Mouse (Mus musculus): ENCODE data around the gene Fli1. TPM values are rescaled to one million over a fixed set of nuclear protein-coding genes. Genes with fewer than 3 reads are reported as not detected.

Fli1 gene
- polyA plus RNA-seq, 1 experiment from 2014 or later, result 68.3 TPM

- Histone ChIP-seq H3K27ac (replicated peaks; ENCODE audit: low read depth, low read length) (no peak overlapping the region), H3K4me1 (ENCODE audit: control insufficient read depth, insufficient read depth, low read length) (peaks cover 17% of the 10 kb centered on the region), H3K27me3 (ENCODE audit: control insufficient read depth, insufficient read depth, low read length) (no peaks in the 10 kb centered on the region), H3K9me3 (ENCODE audit: control insufficient read depth, low read length) (no peaks in the 10 kb centered on the region), H3K36me3 (ENCODE audit: control insufficient read depth, insufficient read depth, low read length) (peaks cover 2% of the 10 kb centered on the region; the same call in 1 of the 2 replicates), H3K4me3 (ENCODE audit: low read depth, low read length) (no peak overlapping the region), H3K9ac (ENCODE audit: low read length) (no peak overlapping the region), H3K4me2 (ENCODE audit: low read depth, severe bottlenecking) (no peak overlapping the region)
- DNase-seq (ENCODE audit: low spot score), result no peak
- ATAC-seq (ENCODE audit: insufficient number of reproducible peaks, low FRiP score, low TSS enrichment, low read depth), result no peak
- WGBS, result 80% methylated on average over 4 of the region's 4 CpGs
These were observed 55.3 kb downstream of the Fli1 start for GRCm38 (mm10) chr9:32487401-32487800.

GRCm38 (mm10) chr9:32480418-32480817, 62.2 kb downstream of the Fli1 start:
- Histone ChIP-seq H3K27ac (replicated peaks; ENCODE audit: low read depth, low read length) (no peak overlapping the region), H3K9me3 (ENCODE audit: control insufficient read depth, low read length) (no peaks in the 10 kb centered on the region), H3K4me1 (ENCODE audit: control insufficient read depth, insufficient read depth, low read length) (0 out of 2 replicates have a peak, but pooled peaks cover 3% of the 10 kb centered on the region), H3K36me3 (ENCODE audit: control insufficient read depth, insufficient read depth, low read length) (peaks cover 2% of the 10 kb centered on the region; the same call in 1 of the 2 replicates), H3K4me2 (ENCODE audit: low read depth, severe bottlenecking) (no peak overlapping the region), H3K4me3 (ENCODE audit: low read depth, low read length) (no peak overlapping the region), H3K27me3 (ENCODE audit: control insufficient read depth, insufficient read depth, low read length) (no peaks in the 10 kb centered on the region), H3K9ac (ENCODE audit: low read length) (no peak overlapping the region)
- DNase-seq (ENCODE audit: low spot score) (no peak), ATAC-seq (ENCODE audit: insufficient number of reproducible peaks, low FRiP score, low TSS enrichment, low read depth) (no peak)
- WGBS, result 83% methylated on average over 5 of the region's 5 CpGs

GRCm38 (mm10) chr9:32478799-32479198, 63.9 kb downstream of the Fli1 start:
- DNase-seq (ENCODE audit: low spot score) (no peak), ATAC-seq (ENCODE audit: insufficient number of reproducible peaks, low FRiP score, low TSS enrichment, low read depth) (no peak)
- Histone ChIP-seq H3K9me3 (ENCODE audit: control insufficient read depth, low read length) (no peaks in the 10 kb centered on the region), H3K27me3 (ENCODE audit: control insufficient read depth, insufficient read depth, low read length) (no peaks in the 10 kb centered on the region), H3K36me3 (ENCODE audit: control insufficient read depth, insufficient read depth, low read length) (peaks cover 6% of the 10 kb centered on the region), H3K27ac (replicated peaks; ENCODE audit: low read depth, low read length) (no peak overlapping the region), H3K4me2 (ENCODE audit: low read depth, severe bottlenecking) (no peak overlapping the region), H3K4me1 (ENCODE audit: control insufficient read depth, insufficient read depth, low read length) (0 out of 2 replicates have a peak, but pooled peaks cover 3% of the 10 kb centered on the region), H3K9ac (ENCODE audit: low read length) (no peak overlapping the region), H3K4me3 (ENCODE audit: low read depth, low read length) (no peak overlapping the region)
- WGBS, result 62% methylated on average over 3 of the region's 3 CpGs

- WGBS, result 67% methylated on average over 2 of the region's 2 CpGs
- no peak for ATAC-seq (ENCODE audit: insufficient number of reproducible peaks, low FRiP score, low TSS enrichment, low read depth)
- H3K9me3 ChIP-seq (ENCODE audit: control insufficient read depth, low read length), result no peaks in the 10 kb centered on the region
- H3K27me3 ChIP-seq (ENCODE audit: control insufficient read depth, insufficient read depth, low read length), result no peaks in the 10 kb centered on the region
- H3K27ac ChIP-seq (replicated peaks; ENCODE audit: low read depth, low read length), result no peak overlapping the region
- peaks cover 9% of the 10 kb centered on the region for H3K36me3 ChIP-seq (ENCODE audit: control insufficient read depth, insufficient read depth, low read length)
- 0 out of 2 replicates have a peak, but pooled peaks cover 3% of the 10 kb centered on the region for H3K4me1 ChIP-seq (ENCODE audit: control insufficient read depth, insufficient read depth, low read length)
- H3K4me3 ChIP-seq (ENCODE audit: low read depth, low read length), result no peak overlapping the region
- no peak overlapping the region for H3K9ac ChIP-seq (ENCODE audit: low read length)
- DNase-seq (ENCODE audit: low spot score), result no peak
- no peak overlapping the region for H3K4me2 ChIP-seq (ENCODE audit: low read depth, severe bottlenecking)
These were observed 64.6 kb downstream of the Fli1 start for GRCm38 (mm10) chr9:32478087-32478486.

GRCm38 (mm10) chr9:32476604-32477003, 66.1 kb downstream of the Fli1 start:
- DNase-seq (ENCODE audit: low spot score) (no peak), ATAC-seq (ENCODE audit: insufficient number of reproducible peaks, low FRiP score, low TSS enrichment, low read depth) (no peak)
- Histone ChIP-seq H3K9me3 (ENCODE audit: control insufficient read depth, low read length) (no peaks in the 10 kb centered on the region), H3K4me3 (ENCODE audit: low read depth, low read length) (no peak overlapping the region), H3K9ac (ENCODE audit: low read length) (no peak overlapping the region), H3K4me2 (ENCODE audit: low read depth, severe bottlenecking) (no peak overlapping the region), H3K27me3 (ENCODE audit: control insufficient read depth, insufficient read depth, low read length) (no peaks in the 10 kb centered on the region), H3K27ac (replicated peaks; ENCODE audit: low read depth, low read length) (no peak overlapping the region), H3K4me1 (ENCODE audit: control insufficient read depth, insufficient read depth, low read length) (0 out of 2 replicates have a peak, but pooled peaks cover 3% of the 10 kb centered on the region), H3K36me3 (ENCODE audit: control insufficient read depth, insufficient read depth, low read length) (peaks cover 14% of the 10 kb centered on the region)
- 91% methylated on average over 10 of the region's 10 CpGs for WGBS

- DNase-seq (ENCODE audit: low spot score), result no peak
- no peak overlapping the region for H3K27ac ChIP-seq (replicated peaks; ENCODE audit: low read depth, low read length)
- H3K9me3 ChIP-seq (ENCODE audit: control insufficient read depth, low read length), result no peaks in the 10 kb centered on the region
- peaks cover 14% of the 10 kb centered on the region for H3K36me3 ChIP-seq (ENCODE audit: control insufficient read depth, insufficient read depth, low read length)
- 85% methylated on average over 10 of the region's 10 CpGs for WGBS
- H3K4me2 ChIP-seq (ENCODE audit: low read depth, severe bottlenecking), result no peak overlapping the region
- no peak for ATAC-seq (ENCODE audit: insufficient number of reproducible peaks, low FRiP score, low TSS enrichment, low read depth)
- H3K9ac ChIP-seq (ENCODE audit: low read length), result no peak overlapping the region
- peaks cover 4% of the 10 kb centered on the region; the same call in 1 of the 2 replicates for H3K4me1 ChIP-seq (ENCODE audit: control insufficient read depth, insufficient read depth, low read length)
- H3K27me3 ChIP-seq (ENCODE audit: control insufficient read depth, insufficient read depth, low read length), result no peaks in the 10 kb centered on the region
- no peak overlapping the region for H3K4me3 ChIP-seq (ENCODE audit: low read depth, low read length)
These were observed 67.9 kb downstream of the Fli1 start for GRCm38 (mm10) chr9:32474621-32475390.

GRCm38 (mm10) chr9:32472346-32472745, 70.3 kb downstream of the Fli1 start:
- Histone ChIP-seq H3K4me2 (ENCODE audit: low read depth, severe bottlenecking) (no peak overlapping the region), H3K4me3 (ENCODE audit: low read depth, low read length) (no peak overlapping the region), H3K36me3 (ENCODE audit: control insufficient read depth, insufficient read depth, low read length) (peaks cover 14% of the 10 kb centered on the region), H3K9me3 (ENCODE audit: control insufficient read depth, low read length) (no peaks in the 10 kb centered on the region), H3K4me1 (ENCODE audit: control insufficient read depth, insufficient read depth, low read length) (peaks cover 7% of the 10 kb centered on the region; the same call in 1 of the 2 replicates), H3K27ac (replicated peaks; ENCODE audit: low read depth, low read length) (no peak overlapping the region), H3K27me3 (ENCODE audit: control insufficient read depth, insufficient read depth, low read length) (no peaks in the 10 kb centered on the region), H3K9ac (ENCODE audit: low read length) (no peak overlapping the region)
- ATAC-seq (ENCODE audit: insufficient number of reproducible peaks, low FRiP score, low TSS enrichment, low read depth) (no peak), DNase-seq (ENCODE audit: low spot score) (no peak)
- WGBS, result 88% methylated on average over 3 of the region's 3 CpGs

GRCm38 (mm10) chr9:32469123-32469751, 73.4 kb downstream of the Fli1 start:
- ATAC-seq (ENCODE audit: insufficient number of reproducible peaks, low FRiP score, low TSS enrichment, low read depth) (no peak), DNase-seq (ENCODE audit: low spot score) (no peak)
- peaks cover 10% of the 10 kb centered on the region; the same call in 1 of the 2 replicates for H3K36me3 ChIP-seq (ENCODE audit: control insufficient read depth, insufficient read depth, low read length)
- 64% methylated on average over 8 of the region's 8 CpGs for WGBS
- H3K9ac ChIP-seq (ENCODE audit: low read length), result no peak overlapping the region
- no peak overlapping the region for H3K4me3 ChIP-seq (ENCODE audit: low read depth, low read length)
- H3K27me3 ChIP-seq (ENCODE audit: control insufficient read depth, insufficient read depth, low read length), result no peaks in the 10 kb centered on the region
- H3K4me1 ChIP-seq (ENCODE audit: control insufficient read depth, insufficient read depth, low read length), result peaks cover 7% of the 10 kb centered on the region; the same call in 1 of the 2 replicates
- no peaks in the 10 kb centered on the region for H3K9me3 ChIP-seq (ENCODE audit: control insufficient read depth, low read length)
- no peak overlapping the region for H3K4me2 ChIP-seq (ENCODE audit: low read depth, severe bottlenecking)
- no peak overlapping the region for H3K27ac ChIP-seq (replicated peaks; ENCODE audit: low read depth, low read length)

All from limb, embryonic 11.5 days (tissue).